Comparison of ENCODE assay signal across 8 mouse cellular contexts in the genomic region with DNA sequence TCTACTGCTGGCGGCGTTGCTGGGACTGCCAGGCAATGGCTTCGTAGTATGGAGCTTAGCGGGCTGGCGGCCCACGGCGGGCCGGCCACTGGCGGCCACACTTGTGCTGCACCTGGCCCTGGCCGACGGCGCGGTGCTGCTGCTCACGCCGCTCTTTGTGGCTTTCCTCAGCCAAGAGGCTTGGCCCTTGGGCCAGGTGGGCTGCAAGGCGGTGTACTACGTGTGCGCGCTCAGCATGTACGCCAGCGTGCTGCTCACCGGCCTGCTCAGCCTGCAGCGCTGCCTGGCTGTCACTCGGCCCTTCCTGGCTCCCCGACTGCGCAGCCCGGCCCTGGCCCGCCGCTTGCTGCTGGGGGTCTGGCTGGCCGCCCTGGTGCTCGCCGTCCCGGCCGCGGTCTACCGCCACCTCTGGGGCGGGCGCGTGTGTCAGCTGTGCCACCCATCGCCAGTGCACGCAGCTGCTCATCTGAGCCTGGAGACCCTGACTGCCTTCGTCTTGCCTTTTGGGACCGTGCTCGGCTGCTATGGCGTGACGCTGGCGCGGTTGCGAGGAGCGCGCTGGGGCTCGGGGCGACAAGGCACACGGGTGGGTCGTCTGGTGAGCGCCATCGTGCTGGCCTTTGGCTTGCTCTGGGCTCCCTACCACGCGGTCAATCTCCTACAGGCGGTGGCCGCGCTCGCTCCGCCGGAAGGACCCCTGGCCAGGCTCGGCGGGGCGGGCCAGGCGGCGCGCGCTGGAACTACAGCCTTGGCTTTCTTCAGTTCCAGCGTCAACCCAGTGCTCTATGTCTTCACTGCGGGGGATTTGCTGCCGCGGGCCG. TPM values are rescaled to one million over a fixed set of nuclear protein-coding genes. Genes with fewer than 3 reads are reported as not detected.
A peak's percentile ranks its signal among the peaks of the same experiment; 100 is the strongest.
DNase-seq lines count a peak whose midpoint lies in the region; ATAC-seq and TF ChIP-seq lines count a peak whose summit lies in the region.

No protein-coding gene starts in this region.

- H3K27me3 ChIP-seq in forebrain, embryonic 16.5 days (replicated peaks; ENCODE audit: control insufficient read depth, insufficient read depth, low read length): peaks cover 32% of the 10 kb centered on the region
- H3K27me3 ChIP-seq in hindbrain, embryonic 16.5 days (replicated peaks; ENCODE audit: control insufficient read depth, insufficient read depth, low read length): peaks cover 27% of the 10 kb centered on the region
- peaks cover 7% of the 10 kb centered on the region; the same call in 1 of the 2 replicates for H3K27me3 ChIP-seq in liver, adult 2 months (ENCODE audit: control insufficient read depth, insufficient read depth, low read length)
- peaks cover 43% of the 10 kb centered on the region for H3K27me3 ChIP-seq in neural tube, embryonic 11.5 days (ENCODE audit: control insufficient read depth, insufficient read depth, low read length)

- H3K4me3 ChIP-seq in forebrain, embryonic 16.5 days (replicated peaks; ENCODE audit: low read length): peak overlapping the region; percentile 64
- H3K4me3 ChIP-seq in hindbrain, embryonic 16.5 days (ENCODE audit: low read length): peak overlapping the region; percentile 51
- H3K4me3 ChIP-seq in liver, adult 2 months (ENCODE audit: insufficient read depth, low read depth, low read length): peak overlapping the region; percentile 49; the same call in 1 of the 2 replicates
- H3K4me3 ChIP-seq in neural tube, embryonic 11.5 days (ENCODE audit: low read depth, low read length): peak overlapping the region; percentile 45

- peak overlapping the region; percentile 85 for H3K9ac ChIP-seq in forebrain, embryonic 16.5 days (replicated peaks; ENCODE audit: low read depth, low read length)
- H3K9ac ChIP-seq in hindbrain, embryonic 16.5 days (ENCODE audit: low read depth, low read length): peak overlapping the region; percentile 75
- peak overlapping the region; percentile 48 for H3K9ac ChIP-seq in liver, adult 2 months (ENCODE audit: low read depth, low read length)
- H3K9ac ChIP-seq in neural tube, embryonic 11.5 days (ENCODE audit: low read length): peak overlapping the region; percentile 68

- no peaks in the 10 kb centered on the region for H3K36me3 ChIP-seq in forebrain, embryonic 16.5 days (ENCODE audit: control insufficient read depth, insufficient read depth)
- H3K36me3 ChIP-seq in hindbrain, embryonic 16.5 days (ENCODE audit: control insufficient read depth, insufficient read depth, low read length): no peaks in the 10 kb centered on the region
- no peaks in the 10 kb centered on the region for H3K36me3 ChIP-seq in liver, adult 2 months (ENCODE audit: control insufficient read depth, insufficient read depth, low read length)
- no peaks in the 10 kb centered on the region for H3K36me3 ChIP-seq in neural tube, embryonic 11.5 days (ENCODE audit: control insufficient read depth, insufficient read depth, low read length)

- H3K4me2 ChIP-seq in forebrain, embryonic 16.5 days (ENCODE audit: low read length): peak overlapping the region; percentile 94
- peak overlapping the region; percentile 81 for H3K4me2 ChIP-seq in hindbrain, embryonic 16.5 days (ENCODE audit: low read length)
- peak overlapping the region; percentile 77 for H3K4me2 ChIP-seq in neural tube, embryonic 11.5 days (ENCODE audit: low read depth)

- no peaks in the 10 kb centered on the region for H3K9me3 ChIP-seq in forebrain, embryonic 16.5 days (ENCODE audit: control insufficient read depth, low read length)
- no peaks in the 10 kb centered on the region for H3K9me3 ChIP-seq in hindbrain, embryonic 16.5 days (ENCODE audit: control insufficient read depth, low read length)
- no peaks in the 10 kb centered on the region for H3K9me3 ChIP-seq in neural tube, embryonic 11.5 days (ENCODE audit: control insufficient read depth, low read length)

- TF ChIP-seq CTCF in brain, embryonic 14.5 days (IDR thresholded peaks at IDR 0.05; ENCODE audit: borderline replicate concordance, extremely low read depth, insufficient read depth, insufficient read length): peak; percentile 50
- peak; percentile 17; the same call in 1 of the 2 replicates for TF ChIP-seq CTCF in liver, adult 2 months (IDR thresholded peaks at IDR 0.05; ENCODE audit: low read depth, low read length)

- TF ChIP-seq POLR2A in brain, embryonic 14.5 days (IDR thresholded peaks at IDR 0.05; ENCODE audit: borderline replicate concordance, extremely low read depth, insufficient read depth, insufficient read length, poor library complexity, severe bottlenecking): 0 out of 2 replicates have a peak, but pooled peaks have one; percentile 7
- no peak for TF ChIP-seq POLR2A in liver, adult 2 months (IDR thresholded peaks at IDR 0.05; ENCODE audit: extremely low read depth, insufficient read depth, low read length)

- ATAC-seq in forebrain, embryonic 16.5 days: peak; percentile 69
- peak; percentile 74 for ATAC-seq in hindbrain, embryonic 16.5 days
- peak; percentile 67 for ATAC-seq in neural tube, embryonic 11.5 days (ENCODE audit: insufficient read depth, low FRiP score, low TSS enrichment)

- under 1% methylated on average over 77 of the region's 77 CpGs for WGBS in forebrain, embryonic 16.5 days
- WGBS in hindbrain, embryonic 16.5 days: 0% methylated on average over 77 of the region's 77 CpGs
- 16% methylated on average over 77 of the region's 77 CpGs for WGBS in liver, adult 2 months
- WGBS in neural tube, embryonic 11.5 days: under 1% methylated on average over 74 of the region's 77 CpGs

- intact Hi-C loops in left cerebral cortex, postnatal 10 days (cut with DNase I): loop anchor here (5.0 kb wide), 1 partner anchor 155 kb away; no protein-coding TSS in a partner anchor

- H3K4me1 ChIP-seq in forebrain, embryonic 16.5 days (replicated peaks; ENCODE audit: control insufficient read depth, insufficient read depth, low read length): peaks cover 9% of the 10 kb centered on the region
- H3K4me1 ChIP-seq in hindbrain, embryonic 16.5 days (ENCODE audit: control insufficient read depth, insufficient read depth, low read depth, low read length): peaks cover 6% of the 10 kb centered on the region
- H3K4me1 ChIP-seq in liver, adult 2 months (ENCODE audit: control insufficient read depth, insufficient read depth, low read length): peaks cover 2% of the 10 kb centered on the region; the same call in 1 of the 2 replicates
- H3K4me1 ChIP-seq in neural tube, embryonic 11.5 days (ENCODE audit: control insufficient read depth, insufficient read depth, low read length): no peaks in the 10 kb centered on the region

- H3K27ac ChIP-seq in forebrain, embryonic 16.5 days (ENCODE audit: low read length): peak overlapping the region; percentile 42
- H3K27ac ChIP-seq in hindbrain, embryonic 16.5 days (ENCODE audit: low read depth, low read length): peak overlapping the region; percentile 37
- H3K27ac ChIP-seq in liver, adult 2 months (replicated peaks; ENCODE audit: insufficient read depth, low read depth, low read length): no peak overlapping the region
- no peak overlapping the region for H3K27ac ChIP-seq in neural tube, embryonic 11.5 days (ENCODE audit: low read depth, low read length)

- peak; percentile 31 to 74 for DNase-seq in left cerebral cortex, postnatal 10 days (ENCODE audit: extremely low spot score in 1 of 2, low spot score in 2 of 2)
- no peak for DNase-seq in left cerebral cortex, adult 8-10 months (ENCODE audit: low spot score in 2 of 2)
- DNase-seq in brain, embryonic 14.5 days (ENCODE audit: low read depth): peak; percentile 71
- DNase-seq in liver, adult 2 months (ENCODE audit: extremely low read depth, low read depth, low spot score): no peak
- DNase-seq in neural tube, embryonic 11.5 days (ENCODE audit: low spot score): peak; percentile 70
- no peak for DNase-seq in MN1 (ENCODE audit: low spot score)

- no peaks in the 10 kb centered on the region for H3K79me2 ChIP-seq in liver, adult 2 months (ENCODE audit: control insufficient read depth, insufficient read depth, low read length)

RNA-seq across cellular contexts. Expression of gene Ltb4r2, which starts 1.0 kb away (rescaled TPM):
- under 1 TPM; 0.41 to 0.43 TPM for total RNA-seq in left cerebral cortex, postnatal 10 days (2021)
- under 1 TPM; 0.21 to 0.28 (median 0.25) TPM for total RNA-seq in left cerebral cortex, adult 8-10 months (2022)
- 0.29 and 0.38 TPM in 2 replicates for polyA plus RNA-seq in brain, embryonic 14.5 days (2012; rRNA removed)
- polyA plus RNA-seq in forebrain, embryonic 16.5 days (2015; fragmentation: Nextera tagmentation; extraction: Ambion mirVana): 0.21 and 0.38 TPM in 2 replicates
- 0.47 and 0.66 TPM in 2 replicates for polyA plus RNA-seq in hindbrain, embryonic 16.5 days (2015; fragmentation: Nextera tagmentation; extraction: Ambion mirVana)
- total RNA-seq in liver, adult 2 months (2014; rRNA removed): 0.74 and 0.94 TPM in 2 replicates
- polyA plus RNA-seq in liver, adult 2 months (2012; rRNA removed): 1.9 and 2.6 TPM in 2 replicates
- 0.20 and 0.52 TPM in 2 replicates for polyA plus RNA-seq in neural tube, embryonic 11.5 days (2014; fragmentation: Nextera tagmentation; extraction: Ambion mirVana)

RNA-seq across cellular contexts. Expression of gene Ltb4r1, which starts 3.6 kb away (rescaled TPM):
- total RNA-seq in left cerebral cortex, postnatal 10 days (2021): under 1 TPM; 0.51 to 0.64 TPM
- total RNA-seq in left cerebral cortex, adult 8-10 months (2022): under 1 TPM in 3 of 4 experiments, not detected in 1; 0.26 to 0.65 (median 0.53) TPM
- polyA plus RNA-seq in brain, embryonic 14.5 days (2012; rRNA removed): 0.45 and 0.71 TPM in 2 replicates
- 0.24 and 0.25 TPM in 2 replicates for polyA plus RNA-seq in forebrain, embryonic 16.5 days (2015; fragmentation: Nextera tagmentation; extraction: Ambion mirVana)
- 0.22 and 0.79 TPM in 2 replicates for polyA plus RNA-seq in hindbrain, embryonic 16.5 days (2015; fragmentation: Nextera tagmentation; extraction: Ambion mirVana)
- total RNA-seq in liver, adult 2 months (2014; rRNA removed): 0.28 and 0.34 TPM in 2 replicates
- 0.80 and 1.4 TPM in 2 replicates for polyA plus RNA-seq in liver, adult 2 months (2012; rRNA removed)
- 0.18 and 0.27 TPM in 2 replicates for polyA plus RNA-seq in neural tube, embryonic 11.5 days (2014; fragmentation: Nextera tagmentation; extraction: Ambion mirVana)

RNA-seq across cellular contexts. Expression of gene Cideb, which starts 4.0 kb away (rescaled TPM):
- under 1 TPM; 0.49 to 0.84 TPM for total RNA-seq in left cerebral cortex, postnatal 10 days (2021)
- total RNA-seq in left cerebral cortex, adult 8-10 months (2022): 1 to 10 TPM; 1.5 to 3.1 (median 2.4) TPM
- polyA plus RNA-seq in brain, embryonic 14.5 days (2012; rRNA removed): 0.60 and 0.76 TPM in 2 replicates
- polyA plus RNA-seq in forebrain, embryonic 16.5 days (2015; fragmentation: Nextera tagmentation; extraction: Ambion mirVana): 0.21 TPM in 1 of 2 replicates, not detected in the other
- polyA plus RNA-seq in hindbrain, embryonic 16.5 days (2015; fragmentation: Nextera tagmentation; extraction: Ambion mirVana): 0.17 and 0.63 TPM in 2 replicates
- total RNA-seq in liver, adult 2 months (2014; rRNA removed): 101 and 128 TPM in 2 replicates
- 483 and 586 TPM in 2 replicates for polyA plus RNA-seq in liver, adult 2 months (2012; rRNA removed)
- polyA plus RNA-seq in neural tube, embryonic 11.5 days (2014; fragmentation: Nextera tagmentation; extraction: Ambion mirVana): 0.32 TPM in 1 of 2 replicates, not detected in the other

RNA-seq across cellular contexts. Expression of gene Nop9, which starts 16.7 kb away (rescaled TPM):
- total RNA-seq in left cerebral cortex, postnatal 10 days (2021): 10 to 100 TPM; 15.8 to 18.5 TPM
- total RNA-seq in left cerebral cortex, adult 8-10 months (2022): 10 to 100 TPM in 3 of 4 experiments, 1 to 10 TPM in 1; 9.7 to 11.8 (median 11.0) TPM
- polyA plus RNA-seq in brain, embryonic 14.5 days (2012; rRNA removed): 24.6 and 27.9 TPM in 2 replicates
- 36.4 and 46.0 TPM in 2 replicates for polyA plus RNA-seq in forebrain, embryonic 16.5 days (2015; fragmentation: Nextera tagmentation; extraction: Ambion mirVana)
- 27.1 and 27.9 TPM in 2 replicates for polyA plus RNA-seq in hindbrain, embryonic 16.5 days (2015; fragmentation: Nextera tagmentation; extraction: Ambion mirVana)
- total RNA-seq in liver, adult 2 months (2014; rRNA removed): 11.0 and 13.0 TPM in 2 replicates
- polyA plus RNA-seq in liver, adult 2 months (2012; rRNA removed): 11.8 and 15.1 TPM in 2 replicates
- 51.9 and 53.8 TPM in 2 replicates for polyA plus RNA-seq in neural tube, embryonic 11.5 days (2014; fragmentation: Nextera tagmentation; extraction: Ambion mirVana)

RNA-seq across cellular contexts. Expression of gene Dhrs1, which starts 16.7 kb away (rescaled TPM):
- total RNA-seq in left cerebral cortex, postnatal 10 days (2021): 10 to 100 TPM; 93.2 to 94.9 TPM
- 100 to 1,000 TPM in 2 of 4 experiments, 10 to 100 TPM in 2; 86.1 to 119 (median 97.8) TPM for total RNA-seq in left cerebral cortex, adult 8-10 months (2022)
- polyA plus RNA-seq in brain, embryonic 14.5 days (2012; rRNA removed): 67.1 and 88.2 TPM in 2 replicates
- 81.9 and 83.5 TPM in 2 replicates for polyA plus RNA-seq in forebrain, embryonic 16.5 days (2015; fragmentation: Nextera tagmentation; extraction: Ambion mirVana)
- 85.9 and 90.3 TPM in 2 replicates for polyA plus RNA-seq in hindbrain, embryonic 16.5 days (2015; fragmentation: Nextera tagmentation; extraction: Ambion mirVana)
- 109 and 140 TPM in 2 replicates for total RNA-seq in liver, adult 2 months (2014; rRNA removed)
- 263 and 286 TPM in 2 replicates for polyA plus RNA-seq in liver, adult 2 months (2012; rRNA removed)
- 68.6 and 76.8 TPM in 2 replicates for polyA plus RNA-seq in neural tube, embryonic 11.5 days (2014; fragmentation: Nextera tagmentation; extraction: Ambion mirVana)

Comparison
In these comparisons a context has a peak if more than half of its experiments do, and no peak if none do; other contexts are left out.
1. DNase-seq: peak in left cerebral cortex, postnatal 10 days (2 of 2), brain, embryonic 14.5 days (single experiment) and neural tube, embryonic 11.5 days (single experiment); none in left cerebral cortex, adult 8-10 months (0 of 2), liver, adult 2 months (single experiment) and MN1 (single experiment).
2. H3K27ac ChIP-seq: peak in forebrain, embryonic 16.5 days (single experiment) and hindbrain, embryonic 16.5 days (single experiment); none in liver, adult 2 months (single experiment) and neural tube, embryonic 11.5 days (single experiment).
3. RNA of gene Cideb, which starts 4.0 kb away (polyA plus RNA-seq): 483 to 586 TPM in liver, adult 2 months; 0.17 to 0.63 TPM in hindbrain, embryonic 16.5 days, 0.60 to 0.76 TPM in brain, embryonic 14.5 days, 0.32 TPM in neural tube, embryonic 11.5 days and 0.21 TPM in forebrain, embryonic 16.5 days; every median in the first group is over 100 times any median in the second.
4. Peak in every context shown above with its lines, with median percentiles within 50 percentile points of each other: ATAC-seq, H3K4me2 ChIP-seq, H3K4me3 ChIP-seq and H3K9ac ChIP-seq.